Mouse (Mus musculus): Measurements from ENCODE around the gene Slc6a18. TPM values are rescaled to one million over a fixed set of nuclear protein-coding genes. Genes with fewer than 3 reads are reported as not detected.
"Not testable (repeated sequence)": the region's sequence is repeated elsewhere in the genome, so short reads cannot be mapped to it uniquely, and the experiment has no call there.

Slc6a18 gene
- not detected in 2 replicates for polyA plus RNA-seq (2016; fragmentation: Nextera tagmentation; extraction: Ambion mirVana)

DNA sequence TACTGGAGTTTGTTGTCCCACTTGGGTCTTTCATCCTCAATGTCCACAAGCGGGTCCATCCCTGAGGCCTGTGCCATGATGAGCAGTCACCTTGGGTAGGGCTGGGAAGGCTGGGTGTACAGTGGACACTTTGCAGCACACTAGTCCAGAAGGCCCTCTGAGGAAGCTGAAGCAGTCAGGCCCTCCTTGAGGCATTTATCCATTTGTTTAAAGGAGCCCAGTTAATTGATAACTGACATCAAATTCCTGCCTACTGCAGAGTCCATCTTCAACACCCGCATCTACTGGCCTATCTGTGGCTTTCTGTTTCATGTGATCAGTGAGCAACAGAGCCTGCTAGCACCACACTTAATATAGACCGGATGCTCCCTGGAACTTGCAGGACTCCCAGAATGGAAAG, at the start of gene Slc6a18:
TSS of gene Slc6a18 (minus strand) at position 171 of the 400 bp plus-strand sequence.
- Histone ChIP-seq H3K27me3 (replicated peaks) (no peaks in the 10 kb centered on the region), H3K9ac (no peak within 1 kb of the TSS), H3K9me3 (no peaks in the 10 kb centered on the region), H3K4me1 (no peaks in the 10 kb centered on the region), H3K27ac (no peak within 1 kb of the TSS), H3K4me2 (replicated peaks) (no peak within 1 kb of the TSS), H3K4me3 (no peak within 1 kb of the TSS), H3K36me3 (no peaks in the 10 kb centered on the region)
- WGBS: 88% methylated on average over 3 of the region's 3 CpGs
- ATAC-seq (ENCODE audit: low FRiP score, low read depth): no peak

DNA sequence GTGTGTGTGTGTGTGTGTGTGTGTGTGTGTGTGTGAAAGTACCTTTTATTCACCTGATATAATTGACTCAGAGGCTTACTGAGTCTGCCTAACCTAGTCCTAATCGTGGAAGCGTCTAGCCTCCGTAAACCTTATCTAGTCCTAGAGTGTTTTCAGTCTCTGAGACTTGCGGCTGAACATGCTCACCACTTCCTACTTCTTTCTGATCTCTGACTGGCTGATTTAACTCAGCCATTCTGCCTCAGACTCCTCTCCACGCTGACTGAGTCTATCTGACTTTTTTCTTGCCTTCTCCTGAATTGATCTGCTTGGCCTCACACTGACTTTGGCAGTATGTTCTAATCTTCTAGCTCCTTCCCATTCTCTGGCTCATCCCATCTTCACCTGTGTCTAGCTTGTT, 47.5 kb upstream of the Slc6a18 start:
- Histone ChIP-seq H3K36me3 (no peaks in the 10 kb centered on the region), H3K9ac (no peak overlapping the region), H3K9me3 (no peaks in the 10 kb centered on the region), H3K27ac (no peak overlapping the region), H3K4me1 (0 out of 2 replicates have a peak, but pooled peaks cover 3% of the 10 kb centered on the region), H3K27me3 (replicated peaks) (no peaks in the 10 kb centered on the region), H3K4me2 (replicated peaks) (no peak overlapping the region), H3K4me3 (no peak overlapping the region)
- no peak for ATAC-seq (ENCODE audit: low FRiP score, low read depth)
- WGBS: 80% methylated on average over 5 of the region's 5 CpGs

DNA sequence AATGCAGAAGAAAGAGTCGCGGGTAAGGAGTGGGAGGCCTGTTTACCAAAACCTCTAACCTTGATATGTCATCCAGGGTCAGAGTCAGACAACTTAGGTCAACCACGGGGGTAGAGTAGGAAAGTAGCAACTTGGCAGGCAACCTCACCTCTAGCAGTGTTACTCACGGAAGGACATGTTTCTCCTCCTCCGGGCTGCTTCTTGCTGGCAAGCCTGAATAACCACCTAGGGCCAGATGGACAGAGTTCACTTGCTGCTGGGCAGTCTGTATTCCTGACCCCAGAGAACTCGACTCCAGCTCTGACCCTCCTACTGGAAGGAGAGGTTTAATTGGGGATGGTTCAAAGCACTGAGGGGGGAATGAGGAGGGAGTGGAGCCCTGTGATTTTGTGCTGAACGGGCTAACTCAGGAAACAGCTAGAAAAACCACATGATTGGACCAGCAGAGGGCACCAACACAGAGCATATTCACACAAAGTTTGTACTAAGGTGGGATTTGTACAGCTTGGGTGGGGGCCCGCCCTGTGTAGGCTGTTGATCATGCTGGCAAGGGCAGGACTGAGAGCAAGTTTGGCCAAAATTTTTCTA, 45.4 kb upstream of the Slc6a18 start:
- Histone ChIP-seq H3K4me2 (replicated peaks) (no peak overlapping the region), H3K4me1 (0 out of 2 replicates have a peak, but pooled peaks cover 3% of the 10 kb centered on the region), H3K9ac (no peak overlapping the region), H3K27me3 (replicated peaks) (no peaks in the 10 kb centered on the region), H3K9me3 (no peaks in the 10 kb centered on the region), H3K27ac (no peak overlapping the region), H3K4me3 (no peak overlapping the region), H3K36me3 (no peaks in the 10 kb centered on the region)
- ATAC-seq (ENCODE audit: low FRiP score, low read depth): no peak
- WGBS: 43% methylated on average over 8 of the region's 8 CpGs

DNA sequence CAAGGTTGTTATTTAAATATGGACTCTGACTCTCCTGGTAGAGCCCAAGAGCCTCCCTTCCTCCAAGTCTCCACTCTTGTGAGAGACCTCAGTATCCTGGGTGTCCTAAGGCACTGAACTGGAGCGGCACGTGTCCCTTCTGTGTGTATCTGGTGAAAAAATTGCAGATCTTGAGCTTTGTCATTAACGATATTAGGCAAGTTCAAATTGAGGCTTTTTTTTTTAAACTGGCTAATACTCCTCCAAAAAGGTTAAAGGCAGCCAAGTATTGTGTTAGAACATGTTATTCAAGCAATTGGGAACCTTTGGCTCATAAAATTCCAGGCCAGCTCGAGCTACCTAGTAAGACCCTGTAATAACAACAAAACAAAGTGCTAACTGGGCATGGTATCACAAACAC, 42.4 kb upstream of the Slc6a18 start:
- Histone ChIP-seq H3K27me3 (replicated peaks) (no peaks in the 10 kb centered on the region), H3K36me3 (no peaks in the 10 kb centered on the region), H3K4me1 (no peaks in the 10 kb centered on the region), H3K27ac (no peak overlapping the region), H3K9ac (no peak overlapping the region), H3K4me2 (replicated peaks) (no peak overlapping the region), H3K9me3 (no peaks in the 10 kb centered on the region), H3K4me3 (no peak overlapping the region)
- WGBS: 83% methylated on average over 4 of the region's 4 CpGs
- ATAC-seq (ENCODE audit: low FRiP score, low read depth): no peak

DNA sequence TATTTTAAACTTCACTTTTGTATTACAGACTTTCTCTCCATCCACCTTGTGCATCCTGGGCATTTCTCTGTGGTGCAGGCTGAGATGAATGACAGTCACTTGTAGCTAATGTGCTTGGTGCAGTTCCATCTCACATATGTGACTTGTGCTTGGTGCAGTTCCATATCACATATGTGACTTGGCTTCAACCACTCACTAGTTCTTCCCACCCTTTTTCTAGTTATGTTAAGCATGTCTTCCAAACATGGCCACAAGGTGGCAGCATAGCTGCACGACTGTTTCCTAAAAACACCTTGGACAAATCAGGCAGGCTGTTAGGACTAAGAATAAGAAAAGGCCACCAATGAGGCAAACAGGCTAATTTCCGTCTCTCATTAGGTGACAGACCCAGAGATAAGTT, 40.4 kb upstream of the Slc6a18 start:
- Histone ChIP-seq H3K27ac (no peak overlapping the region), H3K9me3 (no peaks in the 10 kb centered on the region), H3K36me3 (no peaks in the 10 kb centered on the region), H3K4me2 (replicated peaks) (no peak overlapping the region), H3K4me3 (no peak overlapping the region), H3K9ac (no peak overlapping the region), H3K27me3 (replicated peaks) (no peaks in the 10 kb centered on the region), H3K4me1 (no peaks in the 10 kb centered on the region)
- 5% methylated on average over 2 of the region's 2 CpGs for WGBS
- ATAC-seq (ENCODE audit: low FRiP score, low read depth): no peak

DNA sequence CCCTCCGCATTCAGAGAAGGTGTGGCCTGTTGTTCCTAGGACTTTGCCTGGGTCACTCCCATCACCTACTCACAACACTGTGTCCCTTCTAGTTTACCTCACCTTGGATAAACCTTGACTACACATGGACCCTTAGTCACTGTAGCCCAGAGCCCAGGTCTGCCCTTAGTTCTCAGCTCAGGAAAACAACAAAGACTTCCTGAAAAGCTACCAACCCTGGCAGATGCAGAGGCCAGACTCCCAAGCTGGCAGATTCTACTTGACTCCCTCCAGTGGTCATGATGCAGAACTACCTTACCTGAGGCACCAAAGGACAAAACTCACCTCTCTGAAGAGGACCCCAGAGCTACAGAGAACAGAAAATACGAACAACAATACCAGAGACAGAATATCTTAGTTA, 36.2 kb upstream of the Slc6a18 start:
- Histone ChIP-seq H3K4me2 (replicated peaks) (no peak overlapping the region), H3K36me3 (no peaks in the 10 kb centered on the region), H3K27me3 (replicated peaks) (no peaks in the 10 kb centered on the region), H3K4me1 (no peaks in the 10 kb centered on the region), H3K27ac (no peak overlapping the region), H3K4me3 (no peak overlapping the region), H3K9me3 (no peaks in the 10 kb centered on the region), H3K9ac (no peak overlapping the region)
- no peak for ATAC-seq (ENCODE audit: low FRiP score, low read depth)
- WGBS: 68% methylated on average over 2 of the region's 2 CpGs

DNA sequence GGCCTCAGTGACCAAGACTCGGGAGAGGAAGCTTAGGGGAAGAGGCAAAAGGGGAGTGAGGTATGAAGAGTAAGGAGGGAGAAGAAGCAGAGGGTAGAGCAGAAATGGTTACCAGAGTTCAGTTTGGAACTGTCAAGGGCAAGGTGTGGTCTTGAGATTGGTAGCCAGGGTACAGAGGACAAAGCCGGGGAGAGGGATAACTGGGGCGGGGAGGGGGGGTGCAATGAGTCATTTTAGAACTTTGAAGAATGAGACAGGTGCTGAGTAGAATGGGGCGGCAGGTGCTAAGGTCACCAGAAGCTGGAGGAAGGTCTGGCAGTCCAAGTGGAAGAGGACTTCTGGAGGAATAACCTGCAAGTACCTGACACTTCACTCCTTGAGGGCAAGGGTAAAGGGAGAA, 35.4 kb upstream of the Slc6a18 start:
- no peak for ATAC-seq (ENCODE audit: low FRiP score, low read depth)
- H3K4me1 ChIP-seq: no peaks in the 10 kb centered on the region
- H3K9me3 ChIP-seq: no peaks in the 10 kb centered on the region
- no peaks in the 10 kb centered on the region for H3K36me3 ChIP-seq
- no peak overlapping the region for H3K4me2 ChIP-seq (replicated peaks)
- H3K27ac ChIP-seq: no peak overlapping the region
- WGBS: 75% methylated on average over 4 of the region's 4 CpGs
- H3K27me3 ChIP-seq (replicated peaks): no peaks in the 10 kb centered on the region
- no peak overlapping the region for H3K9ac ChIP-seq
- no peak overlapping the region for H3K4me3 ChIP-seq

DNA sequence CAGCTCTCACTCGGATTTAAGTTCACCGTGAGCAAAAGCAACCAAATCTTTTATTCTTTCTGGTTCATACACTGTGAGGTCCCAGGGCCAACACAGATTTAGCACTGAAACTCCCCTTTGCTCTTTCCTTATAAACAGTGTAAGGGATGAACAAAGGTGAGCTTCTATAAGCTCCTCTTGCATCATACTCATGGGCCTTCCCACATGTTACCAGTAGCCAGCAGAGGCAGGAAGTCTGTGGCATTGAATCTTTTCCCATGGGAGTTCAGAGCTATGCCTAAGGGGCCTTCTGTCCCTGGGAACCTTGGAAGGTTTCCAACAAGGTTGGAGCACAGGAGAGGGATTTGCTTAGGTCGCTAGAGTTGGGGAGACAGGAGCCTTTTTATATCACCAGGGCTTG, 34.4 kb upstream of the Slc6a18 start:
- no peak overlapping the region for H3K9ac ChIP-seq
- no peak overlapping the region for H3K4me3 ChIP-seq
- 82% methylated on average over 3 of the region's 3 CpGs for WGBS
- no peaks in the 10 kb centered on the region for H3K27me3 ChIP-seq (replicated peaks)
- no peaks in the 10 kb centered on the region for H3K36me3 ChIP-seq
- no peak overlapping the region for H3K4me2 ChIP-seq (replicated peaks)
- no peaks in the 10 kb centered on the region for H3K9me3 ChIP-seq
- ATAC-seq (ENCODE audit: low FRiP score, low read depth): no peak
- H3K4me1 ChIP-seq: no peaks in the 10 kb centered on the region
- no peak overlapping the region for H3K27ac ChIP-seq

DNA sequence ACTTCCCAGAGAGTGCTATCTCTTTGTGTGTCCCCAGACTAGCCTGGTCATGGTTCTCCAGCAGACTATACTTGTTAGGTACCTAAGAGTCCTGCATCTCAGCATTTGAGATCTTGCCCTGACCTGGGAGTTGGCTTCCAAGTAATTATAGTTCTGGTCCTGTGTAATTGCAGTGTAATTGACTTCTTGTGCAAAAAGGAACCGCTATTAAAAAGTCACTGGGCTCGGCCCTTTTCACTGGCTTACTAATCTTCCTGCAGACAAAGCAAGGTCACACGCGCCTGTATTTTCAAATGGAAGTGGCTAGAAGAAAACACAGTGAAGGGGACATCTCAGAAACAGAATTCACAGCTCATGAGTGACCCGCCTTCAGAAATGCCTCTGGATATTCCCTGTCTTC, 34.0 kb upstream of the Slc6a18 start:
- H3K4me1 ChIP-seq: no peaks in the 10 kb centered on the region
- no peak for ATAC-seq (ENCODE audit: low FRiP score, low read depth)
- no peak overlapping the region for H3K27ac ChIP-seq
- H3K4me2 ChIP-seq (replicated peaks): no peak overlapping the region
- no peaks in the 10 kb centered on the region for H3K36me3 ChIP-seq
- H3K9me3 ChIP-seq: no peaks in the 10 kb centered on the region
- H3K9ac ChIP-seq: no peak overlapping the region
- H3K27me3 ChIP-seq (replicated peaks): no peaks in the 10 kb centered on the region
- H3K4me3 ChIP-seq: no peak overlapping the region
- 88% methylated on average over 5 of the region's 5 CpGs for WGBS

DNA sequence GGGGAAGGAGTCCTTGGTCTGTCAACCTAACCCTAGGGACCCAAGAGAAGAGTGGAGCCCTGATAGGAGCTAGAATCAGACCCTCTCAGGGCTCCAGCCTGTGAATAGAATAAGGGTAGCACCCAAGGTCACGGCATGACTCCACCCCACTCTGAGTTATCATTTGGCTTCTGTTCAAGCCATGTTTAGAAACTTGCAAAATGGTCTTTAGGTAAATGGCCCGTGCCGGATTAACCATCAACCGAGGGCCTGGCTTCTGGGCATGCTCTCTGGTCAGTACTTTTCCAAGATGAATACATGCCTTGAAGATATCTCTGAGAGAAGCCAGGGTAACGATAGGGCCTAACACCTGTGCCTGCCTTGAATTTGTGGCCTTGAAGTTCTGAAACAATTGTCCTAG, 33.4 kb upstream of the Slc6a18 start:
- H3K4me2 ChIP-seq (replicated peaks): no peak overlapping the region
- no peaks in the 10 kb centered on the region for H3K9me3 ChIP-seq
- WGBS: 90% methylated on average over 5 of the region's 5 CpGs
- no peak overlapping the region for H3K9ac ChIP-seq
- H3K27me3 ChIP-seq (replicated peaks): no peaks in the 10 kb centered on the region
- no peaks in the 10 kb centered on the region for H3K4me1 ChIP-seq
- no peak overlapping the region for H3K4me3 ChIP-seq
- no peak for ATAC-seq (ENCODE audit: low FRiP score, low read depth)
- H3K27ac ChIP-seq: no peak overlapping the region
- H3K36me3 ChIP-seq: no peaks in the 10 kb centered on the region

DNA sequence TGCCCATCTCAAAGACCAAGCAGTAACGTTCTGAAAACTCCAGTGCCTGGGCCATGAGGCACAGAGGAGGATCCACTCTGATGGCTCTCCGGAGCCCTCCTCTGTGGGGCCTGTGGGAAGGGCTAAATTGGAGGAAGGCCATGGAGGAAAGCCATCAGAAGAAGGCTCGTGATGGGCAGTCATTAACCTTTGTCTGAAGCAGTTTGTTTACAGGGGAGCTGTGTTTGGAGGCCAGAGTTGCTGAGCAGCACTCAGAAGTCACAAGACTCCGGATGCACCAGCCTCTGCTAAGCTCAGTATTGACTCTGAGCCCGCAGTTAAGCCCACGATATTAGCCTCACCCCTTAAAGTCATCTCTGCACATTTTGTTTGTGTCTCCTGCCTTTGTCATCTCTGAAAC, 31.7 kb upstream of the Slc6a18 start:
- Histone ChIP-seq H3K27me3 (replicated peaks) (no peaks in the 10 kb centered on the region), H3K9ac (no peak overlapping the region), H3K27ac (no peak overlapping the region), H3K4me1 (no peaks in the 10 kb centered on the region), H3K4me2 (replicated peaks) (no peak overlapping the region), H3K36me3 (no peaks in the 10 kb centered on the region), H3K4me3 (no peak overlapping the region), H3K9me3 (no peaks in the 10 kb centered on the region)
- 65% methylated on average over 6 of the region's 6 CpGs for WGBS
- no peak for ATAC-seq (ENCODE audit: low FRiP score, low read depth)

DNA sequence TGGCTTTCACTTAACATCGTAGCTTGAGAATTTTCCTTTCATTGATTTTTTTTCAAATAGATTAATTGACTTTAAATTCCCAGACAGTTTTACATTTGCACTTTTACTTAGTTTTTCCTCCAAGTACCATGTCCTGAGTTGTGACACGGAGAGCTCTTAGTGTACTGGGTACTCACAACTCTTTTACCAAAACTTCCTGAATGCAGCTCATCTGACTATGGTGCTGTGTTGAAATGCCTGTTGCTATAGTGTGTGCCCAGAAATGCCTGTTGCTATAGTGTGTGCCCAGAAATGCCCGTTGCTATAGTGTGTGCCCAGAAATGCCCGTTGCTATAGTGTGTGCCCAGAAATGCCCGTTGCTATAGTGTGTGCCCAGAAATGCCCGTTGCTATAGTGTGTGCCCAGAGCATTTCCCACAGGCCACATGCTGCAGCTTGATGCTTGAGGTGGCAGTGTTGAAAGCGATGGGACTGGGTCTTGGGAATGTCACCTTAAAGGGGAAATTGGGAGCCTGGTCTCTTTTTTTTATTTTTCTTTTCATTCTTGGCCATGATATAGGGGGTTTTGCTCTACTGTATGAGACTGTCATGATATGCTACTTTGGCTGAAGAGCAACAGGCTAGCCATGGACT, 27.0 kb upstream of the Slc6a18 start, which contains the start of gene Slc6a19:
TSS of gene Slc6a19 (minus strand) at position 172 of the 632 bp plus-strand sequence.
- Histone ChIP-seq H3K9ac (no peak within 1 kb of the TSS), H3K9me3 (no peaks in the 10 kb centered on the region), H3K4me3 (no peak within 1 kb of the TSS), H3K36me3 (no peaks in the 10 kb centered on the region), H3K27ac (no peak within 1 kb of the TSS), H3K4me1 (no peaks in the 10 kb centered on the region), H3K27me3 (replicated peaks) (no peaks in the 10 kb centered on the region), H3K4me2 (replicated peaks) (no peak within 1 kb of the TSS)
- 85% methylated on average over 7 of the region's 7 CpGs for WGBS
- no peak for ATAC-seq (ENCODE audit: low FRiP score, low read depth)

DNA sequence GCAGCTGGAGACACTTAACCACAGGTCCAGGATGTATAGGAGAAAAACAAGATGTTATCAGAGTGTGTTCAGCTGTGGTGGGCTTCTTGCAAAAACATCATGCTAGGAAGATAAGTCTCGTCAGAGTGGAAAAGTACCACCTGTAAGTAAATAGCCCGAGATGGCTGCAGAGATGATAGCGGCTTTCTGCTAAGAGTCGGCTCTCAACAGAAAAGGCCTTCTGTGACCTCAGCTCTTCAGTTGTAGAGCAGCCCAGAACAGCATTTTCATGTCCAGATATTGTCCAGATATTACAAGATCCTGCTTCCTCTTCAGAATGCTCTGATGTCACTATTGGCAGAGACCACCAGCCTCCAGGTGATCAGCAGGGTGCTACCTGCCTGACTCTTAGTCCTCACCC, 25.7 kb upstream of the Slc6a18 start:
- not testable (repeated sequence) for H3K4me1 ChIP-seq; H3K9ac ChIP-seq; H3K36me3 ChIP-seq; H3K27ac ChIP-seq; H3K9me3 ChIP-seq; ATAC-seq (ENCODE audit: low FRiP score, low read depth); H3K4me3 ChIP-seq; H3K4me2 ChIP-seq (replicated peaks); H3K27me3 ChIP-seq (replicated peaks)
- WGBS: 87% methylated on average over 4 of the region's 4 CpGs

Measured in neural tube, embryonic 12.5 days (tissue).